Mouse (Mus musculus): ENCODE results near the gene Olfr452.

Gene Olfr452

GRCm38 (mm10) chr6:42784793-42785192, at the start of gene Olfr452:
Gene Olfr452, plus strand, starts transcription at chr6:42785093.
- no peak for DNase-seq (ENCODE audit: low spot score in 2 of 2)

- no peak for DNase-seq (ENCODE audit: low spot score in 2 of 2)
Observed at GRCm38 (mm10) chr6:42739071-42739470, 45.8 kb upstream of the Olfr452 start, which contains the start of gene Olfr453. Gene Olfr453, plus strand, starts transcription at chr6:42739371.

- DNase-seq (ENCODE audit: low spot score in 2 of 2): peak; percentile 8 to 9
Observed at GRCm38 (mm10) chr6:42742303-42742702, 42.6 kb upstream of the Olfr452 start.

GRCm38 (mm10) chr6:42747846-42748245, 37.0 kb upstream of the Olfr452 start:
- DNase-seq (ENCODE audit: low spot score in 2 of 2): no peak

GRCm38 (mm10) chr6:42756104-42756503, 28.8 kb upstream of the Olfr452 start, which contains the start of gene Olfr38:
Gene Olfr38, plus strand, starts transcription at chr6:42756404.
- DNase-seq (ENCODE audit: low spot score in 2 of 2): no peak

- DNase-seq (ENCODE audit: low spot score in 2 of 2): no peak
Observed at GRCm38 (mm10) chr6:42777066-42777465, 7.8 kb upstream of the Olfr452 start.

GRCm38 (mm10) chr6:42790247-42790948, 5.5 kb downstream of the Olfr452 start:
- no peak for DNase-seq (ENCODE audit: low spot score in 2 of 2)

GRCm38 (mm10) chr6:42790949-42791556, 6.2 kb downstream of the Olfr452 start:
- no peak for DNase-seq (ENCODE audit: low spot score in 2 of 2)

- DNase-seq (ENCODE audit: low spot score in 2 of 2): no peak
Observed at GRCm38 (mm10) chr6:42794982-42795381, 10.1 kb downstream of the Olfr452 start.

- DNase-seq (ENCODE audit: low spot score in 2 of 2): no peak
Observed at GRCm38 (mm10) chr6:42811639-42812038, 26.7 kb downstream of the Olfr452 start, which contains the start of gene Olfr450. Gene Olfr450, plus strand, starts transcription at chr6:42811939.

- no peak for DNase-seq (ENCODE audit: low spot score in 2 of 2)
Observed at GRCm38 (mm10) chr6:42834084-42834483, 49.2 kb downstream of the Olfr452 start, which contains the start of gene Olfr449. Gene Olfr449, plus strand, starts transcription at chr6:42834384.
